Mouse (Mus musculus) embryonic facial prominence, embryonic 14.5 days (tissue): ENCODE data around the gene Gm40460. TPM values are rescaled to one million over a fixed set of nuclear protein-coding genes. Genes with fewer than 3 reads are reported as not detected.
"Not testable (repeated sequence)": the region's sequence is repeated elsewhere in the genome, so short reads cannot be mapped to it uniquely, and the experiment has no call there.

Source experiments
- ATAC-seq: fragments of 200-750 bp; cut with Nextera tagmentation; 2 replicates; pipeline ENCODE4 v1.8.0; 2017; ENCODE audit warnings: low read depth, moderate number of reproducible peaks, moderate TSS enrichment
- DNase-seq: peaks from one replicate; pipeline ENCODE4 v3.0.0-alpha.2; 2015; ENCODE audit warnings: low spot score
- H3K27ac ChIP-seq: fragments of 300-500 bp; sonication (generic); replicated peaks from 2 replicates; pipeline ENCODE4 v1.5.1; 2014; ENCODE audit warnings: low read depth, mild to moderate bottlenecking, low read length, moderate library complexity
- H3K27me3 ChIP-seq: fragments of 300-500 bp; sonication (generic); replicated peaks from 2 replicates; pipeline ENCODE4 v1.6.1; 2014; ENCODE audit warnings: low read length; ENCODE audit not compliant: control insufficient read depth, insufficient read depth
- H3K36me3 ChIP-seq: fragments of 300-500 bp; sonication (generic); 2 replicates; pipeline ENCODE4 v1.6.1; 2014; ENCODE audit warnings: low read length, mixed read lengths; ENCODE audit not compliant: control insufficient read depth, insufficient read depth
- H3K4me1 ChIP-seq: fragments of 300-500 bp; sonication (generic); 2 replicates; pipeline ENCODE4 v1.6.1; 2014; ENCODE audit warnings: antibody characterized with exemption, low read length; ENCODE audit not compliant: control insufficient read depth, insufficient read depth
- H3K4me2 ChIP-seq: fragments of 300-500 bp; sonication (generic); 2 replicates; pipeline ENCODE4 v1.6.1; 2014; ENCODE audit warnings: low read depth, mild to moderate bottlenecking, low read length, moderate library complexity, mixed read lengths
- H3K4me3 ChIP-seq: fragments of 300-500 bp; sonication (generic); 2 replicates; pipeline ENCODE4 v1.5.1; 2014; ENCODE audit warnings: low read depth, mild to moderate bottlenecking, low read length
- H3K9ac ChIP-seq: fragments of 300-500 bp; sonication (generic); 2 replicates; pipeline ENCODE4 v1.6.1; 2014; ENCODE audit warnings: low read depth, mild to moderate bottlenecking, low read length, moderate library complexity, mixed read lengths
- H3K9me3 ChIP-seq: fragments of 300-500 bp; sonication (generic); 2 replicates; pipeline ENCODE4 v1.6.1; 2016; ENCODE audit warnings: low read length; ENCODE audit not compliant: control insufficient read depth
- WGBS: fragments of 180-500 bp; shearing (Covaris S2); extraction: QIAGEN DNeasy Blood & Tissue Kit; methylation state at CpG from one replicate; pipeline ENCODE4 v1.1.7; 2014; 5-methylcytosine and 5-hydroxymethylcytosine counted together
- polyA plus RNA-seq: library from polyadenylated mRNA; unstranded; fragments of >200 nt; fragmentation: Nextera tagmentation; extraction: Ambion mirVana; gene quantifications from 2 replicates; pipeline ENCODE4 v1.2.1, GENCODE M21; 2014

Gm40460 gene
- not detected in 2 replicates for polyA plus RNA-seq

DNA sequence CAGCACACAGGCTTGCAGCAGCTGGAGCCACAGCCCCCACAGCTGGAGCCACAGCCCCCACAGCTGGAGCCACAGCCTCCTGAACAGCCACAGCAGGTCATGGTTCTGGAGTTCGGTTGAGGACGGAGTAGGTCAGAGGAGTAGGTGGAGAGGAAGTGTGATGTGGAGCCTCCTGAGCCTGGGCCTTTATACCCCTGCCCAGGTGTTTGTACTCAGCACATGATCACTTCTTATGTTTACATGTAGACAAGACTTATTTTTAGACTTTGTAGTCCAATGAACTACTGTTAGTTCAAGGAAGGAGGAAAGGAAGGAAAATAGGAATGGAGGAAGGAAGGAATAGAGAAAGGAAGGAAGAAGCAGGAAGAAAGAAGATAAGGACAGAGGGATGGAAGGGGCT, at the start of gene Gm40460:
TSS of gene Gm40460 (minus strand) at position 101 of the 400 bp plus-strand sequence.
- H3K27ac ChIP-seq = no peak within 1 kb of the TSS
- no peak within 1 kb of the TSS for H3K4me3 ChIP-seq
- DNase-seq (no peak), ATAC-seq (no peak)
- H3K27me3 ChIP-seq = no peaks in the 10 kb centered on the region
- no peak within 1 kb of the TSS for H3K4me2 ChIP-seq
- H3K9ac ChIP-seq = no peak within 1 kb of the TSS
- no peaks in the 10 kb centered on the region; the same call in 1 of the 2 replicates for H3K9me3 ChIP-seq
- 40% methylated on average over 2 of the region's 2 CpGs for WGBS
- no peaks in the 10 kb centered on the region for H3K36me3 ChIP-seq
- no peaks in the 10 kb centered on the region for H3K4me1 ChIP-seq

DNA sequence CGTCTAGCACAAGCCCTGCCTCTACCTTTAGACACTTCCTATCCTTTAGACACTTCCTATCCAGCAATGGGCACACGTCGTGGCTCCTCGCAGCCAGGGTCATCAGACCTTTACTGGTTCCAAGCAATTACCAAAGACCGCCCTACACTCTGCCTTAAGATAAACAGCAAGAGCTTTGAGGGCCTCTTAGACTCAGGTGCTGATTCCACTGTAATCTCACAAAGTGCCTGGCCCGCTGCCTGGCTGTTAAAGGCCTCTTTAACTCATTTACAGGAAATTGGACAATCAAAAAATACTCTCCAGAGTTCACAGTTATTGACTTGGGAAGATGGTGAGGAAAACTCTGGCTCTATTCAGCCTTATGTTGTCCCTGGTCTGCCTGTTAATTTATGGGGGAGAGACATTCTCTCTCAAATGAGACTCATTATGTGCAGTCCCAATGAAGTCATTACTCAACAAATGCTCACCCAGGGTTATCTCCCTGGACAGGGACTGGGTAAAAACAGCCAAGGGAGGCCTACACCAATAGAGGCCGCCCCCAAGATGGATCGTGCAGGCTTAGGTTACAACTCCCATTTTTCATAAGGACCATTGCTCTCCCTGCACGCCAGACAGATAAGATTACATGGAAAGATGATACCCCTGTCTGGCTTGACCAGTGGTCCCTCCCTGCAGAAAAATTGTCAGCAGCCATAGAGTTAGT, 45.2 kb upstream of the Gm40460 start:
- not testable (repeated sequence) for H3K9ac ChIP-seq, H3K4me1 ChIP-seq, DNase-seq, H3K27me3 ChIP-seq, H3K36me3 ChIP-seq, H3K4me3 ChIP-seq, ATAC-seq, H3K9me3 ChIP-seq, H3K4me2 ChIP-seq, H3K27ac ChIP-seq
- WGBS = 58% methylated on average over 9 of the region's 9 CpGs

DNA sequence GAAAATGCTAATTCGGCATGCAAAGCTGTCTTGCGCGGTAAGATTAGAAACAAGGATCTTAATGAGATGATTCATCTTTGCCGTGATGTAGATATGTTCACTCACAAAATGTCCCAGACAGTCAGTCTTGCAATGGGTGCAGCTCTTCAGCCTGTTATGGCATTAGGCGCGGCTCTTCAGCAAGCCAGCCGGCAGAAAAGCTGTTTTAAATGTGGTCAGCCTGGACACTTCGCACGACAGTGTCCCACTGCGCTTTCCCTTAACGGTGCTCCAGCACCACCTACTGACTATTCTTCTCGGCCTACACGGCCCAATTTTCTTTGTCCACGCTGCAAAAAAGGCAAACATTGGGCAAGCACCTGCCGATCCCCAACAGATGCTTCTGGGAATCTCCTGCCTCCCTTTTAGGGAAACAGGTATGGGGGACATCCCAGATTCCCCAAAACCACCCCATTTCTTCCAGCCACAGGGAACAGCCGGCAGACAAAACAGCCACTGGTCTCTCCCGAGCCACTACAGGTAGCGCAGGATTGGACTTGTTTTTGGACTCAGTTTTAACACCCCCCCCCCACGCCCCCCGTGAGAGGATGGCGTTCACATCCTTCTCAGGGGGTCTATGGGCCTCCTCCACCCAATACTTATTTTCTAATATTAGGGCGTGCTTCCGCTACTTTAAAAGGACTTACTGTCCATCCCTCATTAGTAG, 44.4 kb upstream of the Gm40460 start:
- Histone ChIP-seq H3K4me1 (no peaks in the 10 kb centered on the region), H3K27me3 (peaks cover 6% of the 10 kb centered on the region; the same call in 1 of the 2 replicates), H3K9me3 (no peaks in the 10 kb centered on the region), H3K4me2 (peak overlapping the region; percentile 73), H3K27ac (no peak overlapping the region), H3K36me3 (no peaks in the 10 kb centered on the region), H3K9ac (peak overlapping the region; percentile 71; the same call in 1 of the 2 replicates), H3K4me3 (peak overlapping the region; percentile 56)
- peak; percentile 61; the same call in 1 of the 2 replicates for ATAC-seq
- WGBS = 21% methylated on average over 23 of the region's 23 CpGs
- DNase-seq = peak; percentile 60

DNA sequence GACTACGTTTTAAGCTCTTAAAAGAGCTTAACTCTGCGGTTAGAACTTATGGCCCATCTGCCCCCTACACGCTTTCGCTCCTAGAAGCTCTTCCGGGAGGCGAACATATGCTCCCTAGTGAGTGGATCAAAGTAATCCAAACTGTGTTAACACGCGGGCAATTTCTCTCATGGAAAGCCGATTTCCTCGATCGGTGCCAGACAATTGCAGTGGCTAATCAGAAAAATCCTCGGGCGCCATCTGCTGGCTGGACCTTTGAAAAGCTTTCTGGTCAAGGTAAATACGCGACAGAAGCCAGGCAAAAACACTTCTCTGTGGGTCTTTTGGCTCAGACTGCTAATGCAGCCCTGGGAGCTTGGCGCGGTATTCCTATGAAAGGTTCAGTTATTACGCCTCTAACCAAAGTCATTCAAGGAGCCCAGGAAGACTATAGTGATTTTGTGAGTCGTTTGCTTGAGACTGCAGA, 43.8 kb upstream of the Gm40460 start:
- Histone ChIP-seq H3K4me1 (no peaks in the 10 kb centered on the region), H3K9ac (peak overlapping the region; percentile 71), H3K4me2 (peak overlapping the region; percentile 73), H3K9me3 (no peaks in the 10 kb centered on the region), H3K36me3 (no peaks in the 10 kb centered on the region), H3K27ac (peak overlapping the region; percentile 87), H3K4me3 (peak overlapping the region; percentile 56), H3K27me3 (peaks cover 6% of the 10 kb centered on the region; the same call in 1 of the 2 replicates)
- DNase-seq (peak; percentile 97), ATAC-seq (peak; percentile 89)
- WGBS = under 1% methylated on average over 19 of the region's 19 CpGs

DNA sequence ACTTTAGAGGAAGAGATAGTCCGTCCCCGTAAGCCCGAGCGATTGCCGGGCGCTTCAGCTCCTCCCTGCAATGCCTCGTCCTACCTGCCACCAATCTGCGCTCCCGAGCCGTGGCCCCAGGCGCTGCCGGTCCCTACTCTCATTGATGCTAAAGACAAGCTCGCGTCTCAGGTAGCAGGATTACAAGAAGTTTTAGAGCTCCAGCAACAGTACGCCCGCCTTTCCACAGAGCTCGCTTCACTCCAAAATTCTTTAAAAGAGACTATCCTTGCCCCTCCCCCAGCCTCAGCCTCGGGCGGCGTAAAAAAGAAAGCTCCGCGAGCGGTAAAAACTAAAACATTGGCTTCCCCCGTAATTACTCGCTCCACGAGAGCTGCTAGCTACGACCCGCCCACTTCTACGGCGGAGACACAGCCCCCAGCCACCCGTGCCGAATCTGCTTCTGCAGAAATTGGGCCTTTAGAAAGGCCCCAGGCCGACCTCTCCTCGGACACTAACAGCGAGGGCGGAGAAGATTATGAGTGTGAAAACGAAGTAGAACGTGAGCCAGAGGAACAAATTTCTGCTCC, 43.2 kb upstream of the Gm40460 start:
- peak overlapping the region; percentile 71 for H3K9ac ChIP-seq
- H3K4me2 ChIP-seq = peak overlapping the region; percentile 73
- 0% methylated on average over 38 of the region's 38 CpGs for WGBS
- DNase-seq (peak; percentile 89), ATAC-seq (peak; percentile 85)
- H3K9me3 ChIP-seq = no peaks in the 10 kb centered on the region
- H3K4me3 ChIP-seq = peak overlapping the region; percentile 56
- H3K27ac ChIP-seq = peak overlapping the region; percentile 87
- no peaks in the 10 kb centered on the region for H3K36me3 ChIP-seq
- H3K4me1 ChIP-seq = no peaks in the 10 kb centered on the region
- H3K27me3 ChIP-seq = peaks cover 6% of the 10 kb centered on the region; the same call in 1 of the 2 replicates

DNA sequence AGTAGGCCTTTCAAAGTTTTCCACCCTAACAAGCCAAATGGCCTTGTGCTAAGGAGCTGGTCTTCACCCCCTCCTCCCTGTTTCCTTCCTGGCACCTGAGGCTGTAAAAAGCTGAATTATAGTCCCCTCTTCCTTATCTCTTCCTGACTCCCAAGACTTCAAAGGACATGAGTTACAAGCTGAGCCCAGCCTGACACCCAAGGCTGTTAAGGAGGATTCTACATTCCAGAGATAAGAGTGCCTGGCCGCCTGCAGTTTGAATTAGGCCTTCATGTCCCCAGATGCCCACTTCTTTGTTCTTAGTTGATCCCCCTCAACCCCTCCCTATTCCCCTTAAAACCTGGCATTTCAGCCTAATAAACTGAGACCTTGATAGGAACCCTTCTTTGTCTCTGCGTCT, 42.0 kb upstream of the Gm40460 start:
- H3K36me3 ChIP-seq, H3K9me3 ChIP-seq, H3K27me3 ChIP-seq, H3K4me1 ChIP-seq, H3K27ac ChIP-seq, H3K4me3 ChIP-seq, DNase-seq, ATAC-seq, H3K9ac ChIP-seq, H3K4me2 ChIP-seq: not testable (repeated sequence)
- WGBS = 52% methylated on average over 2 of the region's 2 CpGs

DNA sequence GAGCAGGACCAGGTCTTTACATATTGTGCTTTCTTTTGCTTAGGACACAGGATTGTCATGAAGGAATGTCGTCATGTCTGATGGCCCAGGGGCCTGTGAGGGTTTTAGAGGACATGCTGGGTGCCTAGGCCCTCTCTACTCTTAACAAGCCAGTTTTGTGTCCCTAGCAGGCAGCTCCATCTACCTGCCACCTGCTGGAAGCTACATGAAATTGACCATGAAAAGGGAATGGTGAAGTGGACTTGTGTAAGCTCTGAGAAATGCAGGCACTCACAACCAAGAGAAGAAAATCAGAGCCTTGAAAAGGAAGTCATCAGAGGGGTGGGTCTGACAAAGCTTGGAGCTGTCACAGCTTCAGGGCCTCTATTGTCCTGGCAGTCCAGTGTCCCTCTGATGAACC, 38.4 kb upstream of the Gm40460 start:
- H3K27me3 ChIP-seq, H3K4me1 ChIP-seq, H3K4me3 ChIP-seq, H3K36me3 ChIP-seq, DNase-seq, H3K9me3 ChIP-seq, H3K27ac ChIP-seq, ATAC-seq, H3K9ac ChIP-seq, H3K4me2 ChIP-seq: not testable (repeated sequence)
- 62% methylated on average over 1 of the region's 1 CpGs for WGBS

DNA sequence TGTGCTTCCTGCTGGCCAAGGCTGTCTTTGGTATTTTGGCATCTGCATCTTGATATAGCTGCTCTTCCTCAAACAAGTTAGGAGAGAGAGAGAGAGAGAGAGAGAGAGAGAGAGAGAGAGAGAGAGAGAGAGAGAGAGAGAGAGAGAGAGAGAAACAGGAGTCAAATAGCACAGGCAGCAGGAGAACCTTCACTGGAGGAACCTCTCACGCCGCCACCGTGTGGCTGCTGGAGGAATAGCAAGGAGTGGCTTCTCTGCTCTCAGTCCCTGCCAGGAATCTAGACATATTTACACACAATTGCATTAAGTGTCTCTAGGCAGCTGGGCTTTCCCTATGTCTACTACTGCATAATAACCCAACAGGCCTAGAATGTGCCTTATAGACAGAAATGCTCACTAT, 37.3 kb upstream of the Gm40460 start:
- not testable (repeated sequence) for H3K36me3 ChIP-seq, H3K9ac ChIP-seq, H3K4me2 ChIP-seq, H3K27me3 ChIP-seq, H3K9me3 ChIP-seq, H3K27ac ChIP-seq, H3K4me1 ChIP-seq, H3K4me3 ChIP-seq
- DNase-seq (peak; percentile 72), ATAC-seq (peak; percentile 75; the same call in 1 of the 2 replicates)
- WGBS = 3% methylated on average over 3 of the region's 3 CpGs
